Mouse (Mus musculus) heart, postnatal 0 days (tissue): ENCODE measurements at regions not wholly inside any gene's neighbourhood (a gene's known extent, or its start where the extent isn't known, plus 50 kb on each side); places are given as distances from the start of the nearest gene placed in this dataset.

ENCODE experiments used
- CTCF ChIP-seq: IDR thresholded peaks from 2 replicates; pipeline ENCODE4 v1.5.1; 2016; ENCODE audit warnings: antibody characterized with exemption, control low read depth, low read depth
- EP300 ChIP-seq: IDR thresholded peaks from 2 replicates; pipeline ENCODE4 v1.6.1; 2016; ENCODE audit warnings: antibody characterized with exemption, low read depth

DNA sequence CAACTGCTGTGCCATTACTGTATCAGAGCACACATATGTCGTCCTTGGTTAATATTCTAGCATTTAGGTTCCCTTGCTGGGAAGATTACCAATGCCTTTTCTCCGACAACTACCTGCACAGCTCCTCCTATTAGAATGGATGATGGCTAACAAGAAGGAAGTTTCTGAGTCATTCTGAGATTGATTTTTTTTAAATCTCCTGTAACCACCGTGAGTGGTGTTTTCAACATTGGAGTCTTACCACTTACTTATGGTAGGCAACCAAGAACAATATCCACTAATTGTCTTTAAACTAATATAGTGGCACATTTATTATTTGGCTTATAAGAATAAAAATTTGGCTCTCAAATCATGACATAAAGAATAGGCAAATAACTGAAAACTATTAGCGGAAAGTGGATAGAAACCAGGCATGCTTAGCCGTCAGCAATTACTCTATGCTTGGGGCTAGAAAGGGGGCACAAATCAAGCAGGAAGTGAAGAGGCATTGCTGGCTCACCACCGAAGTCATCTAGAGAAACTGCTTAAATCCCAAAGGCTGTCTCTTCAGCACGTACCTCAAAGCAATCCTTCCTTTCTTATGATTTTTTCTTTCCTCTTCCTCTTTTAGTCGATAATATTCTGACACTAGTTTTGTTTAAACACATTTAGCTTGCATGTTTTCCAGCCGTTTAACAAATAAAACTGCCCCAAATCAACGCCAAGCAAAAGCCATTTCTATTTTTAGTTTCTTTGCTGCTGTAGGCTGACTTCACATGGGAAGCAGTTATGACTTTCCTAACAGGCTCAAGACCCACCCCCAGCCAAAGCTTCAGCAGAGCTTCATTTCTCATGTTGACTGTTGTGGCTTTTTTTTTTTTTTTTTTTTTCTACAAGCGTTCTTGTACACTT is 484.8 kb upstream of the Gm7489 start:
- TF ChIP-seq EP300, result no peak
- TF ChIP-seq CTCF, result no peak
